Comparison of ENCODE assay signal across 14 mouse cellular contexts in the genomic region with DNA sequence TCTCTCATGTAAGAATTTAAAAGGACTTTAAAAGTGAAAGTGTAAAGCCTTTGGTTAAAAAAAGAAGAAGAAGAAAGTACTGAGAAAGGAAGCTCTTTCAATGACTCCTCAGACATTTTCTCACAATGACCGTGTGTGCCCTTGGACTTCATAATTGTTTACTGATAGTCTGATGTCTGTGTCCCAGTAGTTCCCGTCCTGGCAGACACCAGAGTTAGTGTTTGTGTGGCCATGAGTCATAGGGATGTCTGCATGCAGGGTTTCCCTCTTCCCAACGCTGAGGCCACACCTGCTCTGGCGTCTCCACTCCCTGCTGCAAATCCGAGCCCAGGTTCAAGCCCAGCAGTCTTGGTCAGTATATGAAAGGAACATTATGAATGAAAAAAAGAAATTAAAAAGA. TPM values are rescaled to one million over a fixed set of nuclear protein-coding genes. Genes with fewer than 3 reads are reported as not detected.
DNase-seq lines count a peak whose midpoint lies in the region; ATAC-seq and TF ChIP-seq lines count a peak whose summit lies in the region.
"Had no signal": no experiment of that assay in that cellular context is flagged by ENCODE, and none has a peak within 500 bp of the region (broad histone marks: within the 10 kb centered on the region; RNA-seq: fewer than 3 reads in every experiment).

No protein-coding gene starts in this region.

- no peaks in the 10 kb centered on the region for H3K27me3 ChIP-seq in liver, adult 2 months (ENCODE audit: control insufficient read depth, insufficient read depth, low read length)
- H3K27me3 ChIP-seq in liver, embryonic 12.5 days (replicated peaks): no peaks in the 10 kb centered on the region
- H3K27me3 ChIP-seq in myocyte (ENCODE audit: control insufficient read depth, insufficient read depth, insufficient read length): no peaks in the 10 kb centered on the region
- H3K27me3 ChIP-seq: liver, embryonic 13.5 days had no signal

- peaks cover 10% of the 10 kb centered on the region; the same call in 1 of the 2 replicates for H3K4me1 ChIP-seq in liver, adult 2 months (ENCODE audit: control insufficient read depth, insufficient read depth, low read length)
- peaks cover 8% of the 10 kb centered on the region for H3K4me1 ChIP-seq in liver, embryonic 12.5 days

- H3K4me3 ChIP-seq in liver, adult 2 months (ENCODE audit: insufficient read depth, low read depth, low read length): no peak overlapping the region
- no peak overlapping the region for H3K4me3 ChIP-seq in liver, embryonic 12.5 days
- no peak overlapping the region for H3K4me3 ChIP-seq in myocyte
- H3K4me3 ChIP-seq: erythroblast, embryonic 14.5 days; liver, embryonic 13.5 days had no signal

- no peak overlapping the region for H3K4me2 ChIP-seq in liver, embryonic 12.5 days
- H3K4me2 ChIP-seq in myocyte (ENCODE audit: low read depth): peak overlapping the region; percentile 54
- H3K4me2 ChIP-seq: liver, embryonic 13.5 days had no signal

- ATAC-seq in liver, embryonic 12.5 days: no peak
- no peak for ATAC-seq in CD4-positive, CD25-positive, alpha-beta regulatory T cell, adult 4 months
- ATAC-seq: hindbrain, embryonic 16.5 days had no signal

- no peaks in the 10 kb centered on the region for H3K9me3 ChIP-seq in liver, embryonic 12.5 days (replicated peaks)
- H3K9me3 ChIP-seq: liver, embryonic 13.5 days had no signal

- TF ChIP-seq POLR2A in liver, adult 2 months (IDR thresholded peaks at IDR 0.05; ENCODE audit: extremely low read depth, insufficient read depth, low read length): no peak
- TF ChIP-seq POLR2A in myocyte (IDR thresholded peaks at IDR 0.05; ENCODE audit: insufficient read length, low read depth): no peak

- H3K27ac ChIP-seq in liver, adult 2 months (replicated peaks; ENCODE audit: insufficient read depth, low read depth, low read length): peak overlapping the region; percentile 20
- H3K27ac ChIP-seq in liver, embryonic 12.5 days: no peak overlapping the region
- H3K27ac ChIP-seq: liver, embryonic 13.5 days had no signal

- intact Hi-C loops in heart, postnatal 36 days (cut with DNase I): no loop called here

- no peak for TF ChIP-seq CTCF in liver, adult 2 months (IDR thresholded peaks at IDR 0.05; ENCODE audit: low read depth, low read length)

- DNase-seq in liver, adult 2 months (ENCODE audit: extremely low read depth, low read depth, low spot score): peak; percentile 90
- DNase-seq in adrenal gland, postnatal 10 days: peak; percentile 44
- DNase-seq in heart, postnatal 36 days: peak; percentile 18 to 24
- no peak for DNase-seq in frontal cortex, postnatal 36 days (ENCODE audit: low spot score in 2 of 2)
- no peak for DNase-seq in cerebellum, adult 11-12 months
- DNase-seq: cerebellum, adult 8-10 months; liver, embryonic 13.5 days had no signal

- H3K9ac ChIP-seq in liver, adult 2 months (ENCODE audit: low read depth, low read length): no peak overlapping the region
- no peak overlapping the region for H3K9ac ChIP-seq in liver, embryonic 12.5 days
- H3K9ac ChIP-seq: liver, embryonic 13.5 days had no signal

- no peaks in the 10 kb centered on the region for H3K36me3 ChIP-seq in liver, adult 2 months (ENCODE audit: control insufficient read depth, insufficient read depth, low read length)
- no peaks in the 10 kb centered on the region for H3K36me3 ChIP-seq in liver, embryonic 12.5 days
- H3K36me3 ChIP-seq in myocyte (ENCODE audit: control insufficient read depth, insufficient read depth): no peaks in the 10 kb centered on the region
- H3K36me3 ChIP-seq: liver, embryonic 13.5 days had no signal

- H3K79me2 ChIP-seq in liver, adult 2 months (ENCODE audit: control insufficient read depth, insufficient read depth, low read length): no peaks in the 10 kb centered on the region
- no peaks in the 10 kb centered on the region for H3K79me2 ChIP-seq in myocyte (ENCODE audit: control insufficient read depth, insufficient read depth)

- WGBS in liver, adult 2 months: under 1% methylated on average over 5 of the region's 5 CpGs
- 42% methylated on average over 5 of the region's 5 CpGs for WGBS in liver, embryonic 12.5 days (ENCODE audit: insufficient replicate concordance)

- no peak overlapping the region for H3ac ChIP-seq in myocyte (ENCODE audit: control insufficient read depth, insufficient read length)

TF ChIP-seq in myocyte, 11 proteins besides CTCF, POLR2A, EP300 and RAD21:
- TF ChIP-seq MAX (IDR thresholded peaks at IDR 0.05; ENCODE audit: low read depth) (no peak), SRF (IDR thresholded peaks at IDR 0.05; ENCODE audit: control insufficient read depth, insufficient read length, low read depth) (no peak), CEBPB (IDR thresholded peaks at IDR 0.05; ENCODE audit: insufficient read depth, poor library complexity, severe bottlenecking) (no peak), MYOG (IDR thresholded peaks at IDR 0.05; ENCODE audit: control insufficient read depth in 1 of 3, insufficient read depth in 1 of 3, insufficient read length in 2 of 3, low read depth in 2 of 3) (peak in 2 of 3 experiments; percentile 68 to 73), POLR2AphosphoS2 (IDR thresholded peaks at IDR 0.05; ENCODE audit: insufficient read length, low read depth) (no peak), REST (IDR thresholded peaks at IDR 0.05; ENCODE audit: insufficient read depth, insufficient read length) (no peak), MYOD1 (IDR thresholded peaks at IDR 0.05; ENCODE audit: control insufficient read depth in 1 of 3, insufficient read length in 2 of 3, low read depth in 2 of 3) (peak in 2 of 3 experiments; percentile 86 to 92)

RNA-seq across cellular contexts. Expression of a gene that starts 29.0 kb away (rescaled TPM):
- total RNA-seq in liver, adult 2 months (2014; rRNA removed): 56.1 and 62.7 TPM in 2 replicates
- polyA plus RNA-seq in liver, adult 2 months (2012; rRNA removed): 10.7 and 11.3 TPM in 2 replicates
- 34.8 and 36.8 TPM in 2 replicates for polyA plus RNA-seq in liver, embryonic 12.5 days (2016; fragmentation: Nextera tagmentation; extraction: Ambion mirVana)
- 100 to 1,000 TPM in 1 of 2 experiments, 10 to 100 TPM in 1; 97.7 to 115 TPM for total RNA-seq in adrenal gland, postnatal 10 days (2021)
- 10 to 100 TPM; 71.9 to 73.1 TPM for total RNA-seq in heart, postnatal 36 days (2021)
- polyA plus RNA-seq in myocyte (2012; fragmentation: generic; extraction: Trizol): 36.0 TPM
- 10 to 100 TPM; 23.1 to 39.0 TPM for polyA plus RNA-seq in CD4-positive, CD25-positive, alpha-beta regulatory T cell, adult 4 months (2017; shearing (Covaris generic))

RNA-seq across cellular contexts. Expression of a gene that starts 29.1 kb away (rescaled TPM):
- total RNA-seq in liver, adult 2 months (2014; rRNA removed): not detected in 2 replicates
- not detected in 2 replicates for polyA plus RNA-seq in liver, adult 2 months (2012; rRNA removed)
- polyA plus RNA-seq in liver, embryonic 12.5 days (2016; fragmentation: Nextera tagmentation; extraction: Ambion mirVana): not detected in 2 replicates
- not detected for total RNA-seq in adrenal gland, postnatal 10 days (2021)
- not detected for total RNA-seq in heart, postnatal 36 days (2021)
- polyA plus RNA-seq in myocyte (2012; fragmentation: generic; extraction: Trizol): not detected
- not detected for polyA plus RNA-seq in CD4-positive, CD25-positive, alpha-beta regulatory T cell, adult 4 months (2017; shearing (Covaris generic))
- total RNA-seq: MEL; neutrophil, adult 5-6 weeks had no signal
- polyA plus RNA-seq: erythroblast, embryonic 14.5 days; hindbrain, embryonic 16.5 days; liver, embryonic 13.5 days had no signal

Comparison
In these comparisons a context has a peak if more than half of its experiments do, and no peak if none do; other contexts are left out.
1. DNase-seq: peak in liver, adult 2 months (single experiment), adrenal gland, postnatal 10 days (single experiment) and heart, postnatal 36 days (2 of 2); none in frontal cortex, postnatal 36 days (0 of 2) and cerebellum, adult 11-12 months (single experiment).